In the genomic region with DNA sequence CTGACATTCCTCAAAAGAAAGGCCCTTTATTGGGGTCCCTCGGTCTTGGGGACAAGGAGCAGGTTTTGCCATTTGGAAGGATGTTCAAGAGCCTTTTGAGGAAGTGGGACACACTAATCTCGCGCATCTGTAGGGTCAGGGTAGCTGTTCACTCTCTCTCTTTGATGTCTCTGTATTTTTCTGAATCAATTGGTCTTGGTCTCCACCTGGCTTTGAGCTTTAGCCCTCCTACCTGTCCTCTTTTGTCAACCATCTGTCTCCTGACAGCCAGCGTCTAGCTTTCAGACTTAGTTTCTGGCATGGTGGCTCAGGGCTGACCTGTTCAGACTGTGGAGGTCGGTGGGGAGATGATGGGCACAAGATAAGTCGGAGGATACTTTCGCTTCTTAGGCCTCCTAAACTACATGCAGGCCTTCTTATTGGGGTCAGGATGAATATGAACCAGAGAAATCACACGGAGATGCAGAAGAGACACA, we compare ENCODE assay signal across 8 mouse cellular contexts. TPM values are rescaled to one million over a fixed set of nuclear protein-coding genes. Genes with fewer than 3 reads are reported as not detected.
DNase-seq lines count a peak whose midpoint lies in the region; ATAC-seq and TF ChIP-seq lines count a peak whose summit lies in the region.

No protein-coding gene starts in this region.

- H3K27ac ChIP-seq in embryonic facial prominence, embryonic 14.5 days (replicated peaks; ENCODE audit: low read depth, low read length): no peak overlapping the region
- H3K27ac ChIP-seq in intestine, postnatal 0 days (ENCODE audit: low read depth, low read length): no peak overlapping the region
- no peak overlapping the region for H3K27ac ChIP-seq in olfactory bulb, adult 2 months (ENCODE audit: insufficient read depth, low read depth, low read length)

- no peak for ATAC-seq in embryonic facial prominence, embryonic 14.5 days (ENCODE audit: low read depth)
- ATAC-seq in intestine, postnatal 0 days: no peak

- H3K9ac ChIP-seq in embryonic facial prominence, embryonic 14.5 days (ENCODE audit: low read depth, low read length): peak overlapping the region; percentile 55
- H3K9ac ChIP-seq in intestine, postnatal 0 days (ENCODE audit: low read depth, low read length): 0 out of 2 replicates have a peak overlapping the region, but pooled peaks have one; percentile 11

- no peak for DNase-seq in lung, adult 2 months
- no peak for DNase-seq in lung, adult 18-20 months
- DNase-seq in embryonic facial prominence, embryonic 14.5 days (ENCODE audit: low spot score): no peak
- DNase-seq in frontal cortex, postnatal 14 days (ENCODE audit: low spot score in 2 of 2): no peak
- DNase-seq in left cerebral cortex, postnatal 10 days (ENCODE audit: extremely low spot score in 1 of 2, low spot score in 2 of 2): no peak
- no peak for DNase-seq in c-Kit-positive CD71-positive TER-119-positive erythroid progenitor cells, embryonic 14.5 days (ENCODE audit: low spot score)

- intact Hi-C loops in left cerebral cortex, postnatal 10 days (cut with DNase I): no loop called here

- peak overlapping the region; percentile 84 for H3K4me2 ChIP-seq in embryonic facial prominence, embryonic 14.5 days (ENCODE audit: low read depth, low read length)
- H3K4me2 ChIP-seq in intestine, postnatal 0 days (replicated peaks; ENCODE audit: low read depth): peak overlapping the region; percentile 97

- H3K9me3 ChIP-seq in embryonic facial prominence, embryonic 14.5 days (ENCODE audit: control insufficient read depth, low read length): no peaks in the 10 kb centered on the region
- H3K9me3 ChIP-seq in intestine, postnatal 0 days (ENCODE audit: control insufficient read depth): no peaks in the 10 kb centered on the region

- peak overlapping the region; percentile 57 for H3K4me3 ChIP-seq in lung, adult 2 months (replicated peaks; ENCODE audit: extremely low read depth, low read depth, low read length)
- peak overlapping the region; percentile 63 for H3K4me3 ChIP-seq in embryonic facial prominence, embryonic 14.5 days (ENCODE audit: low read depth, low read length)
- peak overlapping the region; percentile 69 for H3K4me3 ChIP-seq in intestine, postnatal 0 days (ENCODE audit: low read depth, low read length)
- peak overlapping the region; percentile 84 for H3K4me3 ChIP-seq in olfactory bulb, adult 2 months (ENCODE audit: insufficient read depth, low read depth, low read length)

- peaks cover 13% of the 10 kb centered on the region; the same call in 1 of the 2 replicates for H3K4me1 ChIP-seq in lung, adult 2 months (ENCODE audit: control insufficient read depth, insufficient read depth, low read length)
- peaks cover 21% of the 10 kb centered on the region for H3K4me1 ChIP-seq in embryonic facial prominence, embryonic 14.5 days (ENCODE audit: control insufficient read depth, insufficient read depth, low read length)
- peaks cover 5% of the 10 kb centered on the region; the same call in 1 of the 2 replicates for H3K4me1 ChIP-seq in intestine, postnatal 0 days (replicated peaks; ENCODE audit: control insufficient read depth, insufficient read depth, low read length)
- H3K4me1 ChIP-seq in olfactory bulb, adult 2 months (ENCODE audit: control insufficient read depth, insufficient read depth, low read length): peaks cover 29% of the 10 kb centered on the region

- 29% methylated on average over 8 of the region's 8 CpGs for WGBS in lung, adult 2 months
- WGBS in embryonic facial prominence, embryonic 14.5 days: 17% methylated on average over 8 of the region's 8 CpGs
- WGBS in intestine, postnatal 0 days: 21% methylated on average over 8 of the region's 8 CpGs
- 35% methylated on average over 8 of the region's 8 CpGs for WGBS in olfactory bulb, adult 2 months

- TF ChIP-seq CTCF in lung, adult 2 months (IDR thresholded peaks at IDR 0.05; ENCODE audit: insufficient read depth, low read length): no peak
- no peak for TF ChIP-seq CTCF in intestine, postnatal 0 days (IDR thresholded peaks at IDR 0.05; ENCODE audit: low read depth)
- TF ChIP-seq CTCF in olfactory bulb, adult 2 months (IDR thresholded peaks at IDR 0.05; ENCODE audit: insufficient read depth, low read depth, low read length): no peak

- H3K27me3 ChIP-seq in embryonic facial prominence, embryonic 14.5 days (replicated peaks; ENCODE audit: control insufficient read depth, insufficient read depth, low read length): no peaks in the 10 kb centered on the region
- peaks cover 8% of the 10 kb centered on the region; the same call in 1 of the 2 replicates for H3K27me3 ChIP-seq in intestine, postnatal 0 days (replicated peaks; ENCODE audit: control insufficient read depth, insufficient read depth, low read length)

- peaks cover 5% of the 10 kb centered on the region; the same call in 1 of the 2 replicates for H3K36me3 ChIP-seq in embryonic facial prominence, embryonic 14.5 days (ENCODE audit: control insufficient read depth, insufficient read depth, low read length)
- H3K36me3 ChIP-seq in intestine, postnatal 0 days (ENCODE audit: control insufficient read depth, insufficient read depth): no peaks in the 10 kb centered on the region

- no peak for TF ChIP-seq POLR2A in lung, adult 2 months (IDR thresholded peaks at IDR 0.05; ENCODE audit: borderline replicate concordance, extremely low read depth, low read depth, low read length)
- no peak for TF ChIP-seq POLR2A in olfactory bulb, adult 2 months (IDR thresholded peaks at IDR 0.05; ENCODE audit: insufficient read depth, low read depth, low read length)

RNA-seq across cellular contexts. Expression of a gene that starts 0.7 kb away (rescaled TPM):
- 10.7 and 11.8 TPM in 2 replicates for polyA plus RNA-seq in lung, adult 2 months (2012; rRNA removed)
- 14.4 and 16.6 TPM in 2 replicates for polyA plus RNA-seq in embryonic facial prominence, embryonic 14.5 days (2014; fragmentation: Nextera tagmentation; extraction: Ambion mirVana)
- 1.0 and 1.3 TPM in 2 replicates for polyA plus RNA-seq in intestine, postnatal 0 days (2015; fragmentation: Nextera tagmentation; extraction: Ambion mirVana)
- not detected in 2 replicates for polyA plus RNA-seq in olfactory bulb, adult 2 months (2012; ENCODE audit: insufficient read depth, insufficient read length, low replicate concordance, missing spikeins)
- 10 to 100 TPM; 60.5 to 73.6 TPM for total RNA-seq in left cerebral cortex, postnatal 10 days (2021)

RNA-seq across cellular contexts. Expression of a gene that starts 17.4 kb away (rescaled TPM):
- polyA plus RNA-seq in lung, adult 2 months (2012; rRNA removed): 24.6 and 26.4 TPM in 2 replicates
- polyA plus RNA-seq in embryonic facial prominence, embryonic 14.5 days (2014; fragmentation: Nextera tagmentation; extraction: Ambion mirVana): 5.8 and 6.4 TPM in 2 replicates
- 3.6 and 4.7 TPM in 2 replicates for polyA plus RNA-seq in intestine, postnatal 0 days (2015; fragmentation: Nextera tagmentation; extraction: Ambion mirVana)
- not detected in 2 replicates for polyA plus RNA-seq in olfactory bulb, adult 2 months (2012; ENCODE audit: insufficient read depth, insufficient read length, low replicate concordance, missing spikeins)
- total RNA-seq in left cerebral cortex, postnatal 10 days (2021): 1 to 10 TPM; 2.7 to 2.8 TPM

RNA-seq across cellular contexts. Expression of a gene that starts 25.7 kb away (rescaled TPM):
- 4.5 and 7.8 TPM in 2 replicates for polyA plus RNA-seq in lung, adult 2 months (2012; rRNA removed)
- 12.0 and 13.2 TPM in 2 replicates for polyA plus RNA-seq in embryonic facial prominence, embryonic 14.5 days (2014; fragmentation: Nextera tagmentation; extraction: Ambion mirVana)
- 7.1 and 7.5 TPM in 2 replicates for polyA plus RNA-seq in intestine, postnatal 0 days (2015; fragmentation: Nextera tagmentation; extraction: Ambion mirVana)
- polyA plus RNA-seq in olfactory bulb, adult 2 months (2012; ENCODE audit: insufficient read depth, insufficient read length, low replicate concordance, missing spikeins): not detected in 2 replicates
- total RNA-seq in left cerebral cortex, postnatal 10 days (2021): 10 to 100 TPM; 23.2 to 23.5 TPM

RNA-seq across cellular contexts. Expression of a gene that starts 25.7 kb away (rescaled TPM):
- polyA plus RNA-seq in lung, adult 2 months (2012; rRNA removed): 30.1 and 43.7 TPM in 2 replicates
- polyA plus RNA-seq in embryonic facial prominence, embryonic 14.5 days (2014; fragmentation: Nextera tagmentation; extraction: Ambion mirVana): 58.3 and 62.2 TPM in 2 replicates
- 49.3 and 54.8 TPM in 2 replicates for polyA plus RNA-seq in intestine, postnatal 0 days (2015; fragmentation: Nextera tagmentation; extraction: Ambion mirVana)
- polyA plus RNA-seq in olfactory bulb, adult 2 months (2012; ENCODE audit: insufficient read depth, insufficient read length, low replicate concordance, missing spikeins): not detected in 2 replicates
- 10 to 100 TPM; 30.5 to 36.6 TPM for total RNA-seq in left cerebral cortex, postnatal 10 days (2021)

RNA-seq across cellular contexts. Expression of a gene that starts 35.3 kb away (rescaled TPM):
- 1.5 and 3.5 TPM in 2 replicates for polyA plus RNA-seq in lung, adult 2 months (2012; rRNA removed)
- 6.4 and 9.7 TPM in 2 replicates for polyA plus RNA-seq in embryonic facial prominence, embryonic 14.5 days (2014; fragmentation: Nextera tagmentation; extraction: Ambion mirVana)
- polyA plus RNA-seq in intestine, postnatal 0 days (2015; fragmentation: Nextera tagmentation; extraction: Ambion mirVana): 0.44 and 0.73 TPM in 2 replicates
- not detected in 2 replicates for polyA plus RNA-seq in olfactory bulb, adult 2 months (2012; ENCODE audit: insufficient read depth, insufficient read length, low replicate concordance, missing spikeins)
- total RNA-seq in left cerebral cortex, postnatal 10 days (2021): under 1 TPM; 0.81 to 0.83 TPM
